Mouse (Mus musculus) lung, postnatal 14 days (tissue): ENCODE results near the gene Msh4.

Experiments used
- DNase-seq: peaks from one replicate; pipeline ENCODE4 v3.0.0; 2021

The Msh4 gene

DNA sequence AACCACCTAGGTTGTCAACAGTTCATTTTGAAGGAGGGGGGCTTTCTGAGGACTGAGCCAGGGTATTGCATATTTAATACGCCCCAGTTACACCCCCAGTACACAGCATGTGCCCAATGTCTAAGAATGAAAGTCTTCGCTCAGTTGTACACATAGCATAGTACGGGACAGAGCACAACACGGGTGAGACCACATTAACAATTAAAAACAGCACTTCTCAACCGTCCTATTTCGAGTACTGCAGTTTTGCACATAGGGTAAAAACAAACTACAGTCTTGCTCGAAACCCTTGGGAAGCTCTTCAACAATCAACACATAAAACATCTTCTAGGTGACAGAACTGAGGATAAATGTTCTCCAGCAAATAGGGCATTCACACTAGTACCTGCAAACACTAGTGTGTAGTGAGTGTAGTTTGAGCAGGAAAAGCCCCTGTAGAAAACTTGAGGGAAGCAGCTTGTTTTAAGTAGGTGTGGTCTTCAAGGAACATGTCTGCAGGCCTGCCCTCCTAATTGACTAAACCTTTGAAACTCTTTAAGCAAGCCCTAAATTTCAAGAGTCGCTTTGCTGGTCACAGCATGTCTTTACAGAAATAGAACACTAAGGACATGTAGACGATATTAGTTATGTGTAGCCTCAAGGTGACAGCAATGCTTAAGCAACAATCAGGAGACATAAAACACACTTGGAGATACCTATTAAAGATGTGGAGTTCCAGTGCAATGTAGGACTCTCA, at the start of gene Msh4:
Gene Msh4 (minus strand): TSS at position 3 of the 736 bp plus-strand sequence.
- DNase-seq = no peak

DNA sequence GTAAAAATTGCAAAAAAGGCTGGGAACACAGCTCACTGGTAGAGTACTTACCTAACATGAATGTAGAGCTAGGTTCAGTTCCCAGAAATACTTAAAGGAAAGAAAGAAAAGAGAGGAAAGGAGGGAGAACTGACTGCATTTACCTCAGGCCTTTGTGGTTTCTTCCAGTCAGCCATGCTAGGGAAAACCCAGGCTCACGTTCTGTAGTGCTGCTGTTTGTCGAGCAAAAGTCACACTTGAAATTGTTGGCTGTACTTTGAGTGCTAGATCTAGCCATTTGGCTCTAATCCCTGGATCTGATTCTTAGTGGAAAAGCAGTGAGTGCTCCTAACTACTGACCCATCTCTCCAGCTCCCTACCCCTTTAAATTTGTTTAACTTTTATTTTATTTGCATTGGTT, 42.2 kb upstream of the Msh4 start:
- DNase-seq = no peak

DNA sequence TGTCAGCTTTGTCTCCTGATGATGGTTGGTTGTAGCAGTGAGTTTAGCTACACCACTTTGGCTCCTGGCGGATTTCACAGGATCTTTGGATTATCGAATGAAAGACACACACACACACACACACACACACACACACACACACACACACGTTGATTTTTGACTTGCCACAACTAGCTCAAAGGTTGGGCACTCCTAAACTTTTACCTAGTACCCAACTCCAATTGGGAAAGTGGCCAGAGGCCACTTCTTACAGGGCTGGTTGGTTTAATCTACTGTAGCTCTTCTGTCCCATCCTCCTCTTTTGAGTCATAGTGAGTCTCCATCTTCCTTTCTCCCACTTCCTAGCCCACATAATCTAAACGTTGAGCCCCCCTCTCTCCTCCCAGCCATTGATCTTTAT, 41.3 kb upstream of the Msh4 start:
- no peak for DNase-seq

DNA sequence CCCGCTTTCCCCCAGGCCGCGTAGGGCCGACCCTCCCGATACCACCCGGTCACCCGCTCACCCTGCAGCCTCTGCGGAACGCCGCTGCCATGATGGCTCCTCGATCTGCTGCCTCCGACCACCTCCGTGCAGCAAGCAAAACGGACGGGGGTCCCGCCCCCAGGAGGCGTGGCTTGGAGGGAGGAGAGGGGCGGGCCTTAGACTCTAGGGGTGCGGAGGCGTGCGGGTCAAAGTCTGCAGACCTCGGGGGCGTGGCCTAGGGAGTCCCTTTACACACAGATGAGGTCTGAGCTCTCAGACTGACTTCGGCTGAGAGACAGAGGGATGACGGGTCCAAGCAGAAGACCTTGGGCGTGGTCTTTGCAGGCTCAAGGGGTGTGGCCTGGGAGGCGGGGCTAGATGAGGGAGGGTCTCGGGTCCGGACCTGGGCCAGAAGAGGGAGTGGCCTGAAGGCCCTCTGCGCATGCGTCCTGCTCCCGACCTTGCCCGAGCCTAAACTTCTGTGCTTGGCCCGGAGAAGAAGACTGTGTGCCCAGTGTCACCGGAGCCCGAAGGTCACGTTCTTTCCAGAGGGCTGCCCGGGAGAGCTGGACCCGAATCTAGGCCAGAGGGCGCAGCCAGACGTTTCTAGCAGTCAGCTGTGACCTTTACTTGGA, 38.5 kb upstream of the Msh4 start, which contains the start of gene Acadm:
Gene Acadm (minus strand): TSS at position 298 of the 656 bp plus-strand sequence.
- DNase-seq = peak; percentile 98

DNA sequence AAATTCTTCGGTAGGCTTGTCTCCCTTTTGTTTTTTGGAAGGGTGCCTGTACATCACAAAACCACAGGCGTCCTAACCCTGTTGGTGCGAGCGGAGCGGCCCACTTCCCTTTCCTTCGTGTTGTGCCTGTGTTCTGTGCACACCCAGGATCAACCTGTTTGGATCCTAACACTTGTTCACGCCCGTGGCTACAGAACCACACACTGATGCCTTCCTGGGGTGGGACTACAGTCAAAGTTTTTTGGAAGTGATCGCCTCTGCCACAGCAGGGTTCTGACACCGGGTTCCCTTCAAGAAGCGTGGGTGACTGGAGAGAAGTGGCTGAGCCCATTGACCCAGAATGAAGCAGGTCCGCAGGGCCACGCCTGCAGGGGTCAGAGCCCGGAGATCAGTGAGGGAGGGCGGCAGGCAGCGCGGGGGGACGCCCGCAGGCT, 38.0 kb upstream of the Msh4 start:
- no peak for DNase-seq

DNA sequence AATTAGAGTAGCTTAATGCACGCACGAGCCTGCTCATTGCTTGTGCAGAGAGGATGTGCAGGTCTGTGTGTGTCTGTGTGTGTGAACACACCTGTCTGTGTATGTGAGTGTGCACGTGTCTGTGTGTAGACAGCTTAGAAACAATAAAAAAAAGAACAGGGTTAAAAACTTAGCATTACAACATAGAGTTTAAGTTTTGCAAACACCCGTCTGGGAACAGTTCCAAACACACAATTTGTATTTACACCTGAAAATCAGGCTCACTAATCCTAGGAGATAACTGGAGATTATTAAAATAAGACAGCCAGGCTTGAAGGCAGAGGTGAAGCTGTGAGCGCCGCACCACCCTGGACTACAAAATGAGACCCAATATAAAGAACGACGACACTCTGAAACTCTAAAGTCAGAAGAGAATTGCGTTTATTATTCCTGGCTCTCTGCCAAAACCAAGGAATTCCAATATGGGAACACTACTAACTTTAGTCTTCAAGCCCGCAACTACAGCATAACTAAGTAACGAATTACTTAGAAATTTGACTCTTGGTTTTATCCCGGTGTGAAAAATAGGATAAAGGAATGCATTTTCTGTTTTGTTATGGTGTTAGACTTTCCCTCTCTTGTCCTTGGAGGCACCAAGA, 37.2 kb upstream of the Msh4 start:
- no peak for DNase-seq

DNA sequence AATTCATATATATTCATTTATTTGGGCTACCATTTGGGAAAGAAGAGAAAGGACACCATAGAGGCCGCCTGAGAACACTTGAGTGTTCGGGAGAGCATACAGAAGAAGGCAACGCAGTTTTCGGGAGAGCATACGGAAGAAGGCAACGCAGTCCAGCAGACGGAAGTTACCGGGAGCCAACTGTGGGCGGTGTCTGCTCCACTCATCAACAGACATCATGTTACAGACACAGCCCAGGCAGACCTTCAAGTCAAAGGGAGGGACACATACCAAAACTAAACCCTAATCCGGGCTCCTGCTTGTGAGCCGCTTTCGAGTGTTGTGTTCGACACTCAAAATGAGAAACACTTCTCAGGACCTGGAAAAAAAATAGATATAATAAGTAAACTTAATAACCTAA, 35.7 kb upstream of the Msh4 start:
- DNase-seq = no peak

DNA sequence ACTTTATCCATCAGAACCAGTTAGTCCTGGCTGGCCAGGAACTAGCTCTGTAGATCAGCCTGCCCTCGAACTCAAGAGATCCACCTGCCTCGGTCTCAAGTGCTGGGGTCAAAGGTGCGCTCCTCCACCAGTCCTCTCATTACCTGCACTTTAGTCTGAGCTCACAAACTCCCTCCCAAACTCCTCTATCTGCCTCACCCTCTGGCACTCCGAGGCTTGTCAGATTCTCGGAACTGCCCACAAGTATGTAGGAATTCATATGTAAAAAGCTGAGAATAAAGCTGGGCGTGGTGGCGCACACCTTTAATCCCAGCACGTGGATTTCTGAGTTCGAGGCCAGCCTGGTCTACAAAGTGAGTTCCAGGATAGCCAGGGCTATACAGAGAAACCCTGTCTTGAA, 34.5 kb upstream of the Msh4 start:
- DNase-seq = no peak

DNA sequence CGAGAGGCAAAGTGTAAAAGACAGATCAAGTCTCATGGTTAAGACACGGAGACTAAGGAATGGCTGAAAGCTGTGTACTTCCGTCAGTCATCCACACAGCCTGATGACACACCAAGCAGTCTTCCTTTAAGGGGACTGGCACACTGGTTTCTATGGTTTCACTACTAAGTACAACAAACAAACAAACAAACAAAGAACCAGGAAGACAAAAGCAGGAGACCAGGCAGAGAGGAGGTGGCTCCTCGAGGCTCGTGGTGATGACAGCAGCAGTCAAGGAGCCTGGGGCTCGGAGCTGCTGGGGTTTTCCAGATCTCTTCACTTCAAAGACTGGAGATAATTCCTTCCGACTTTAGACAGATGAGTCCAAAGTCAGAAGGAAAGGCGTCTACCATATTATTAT, 34.1 kb upstream of the Msh4 start:
- DNase-seq = no peak

DNA sequence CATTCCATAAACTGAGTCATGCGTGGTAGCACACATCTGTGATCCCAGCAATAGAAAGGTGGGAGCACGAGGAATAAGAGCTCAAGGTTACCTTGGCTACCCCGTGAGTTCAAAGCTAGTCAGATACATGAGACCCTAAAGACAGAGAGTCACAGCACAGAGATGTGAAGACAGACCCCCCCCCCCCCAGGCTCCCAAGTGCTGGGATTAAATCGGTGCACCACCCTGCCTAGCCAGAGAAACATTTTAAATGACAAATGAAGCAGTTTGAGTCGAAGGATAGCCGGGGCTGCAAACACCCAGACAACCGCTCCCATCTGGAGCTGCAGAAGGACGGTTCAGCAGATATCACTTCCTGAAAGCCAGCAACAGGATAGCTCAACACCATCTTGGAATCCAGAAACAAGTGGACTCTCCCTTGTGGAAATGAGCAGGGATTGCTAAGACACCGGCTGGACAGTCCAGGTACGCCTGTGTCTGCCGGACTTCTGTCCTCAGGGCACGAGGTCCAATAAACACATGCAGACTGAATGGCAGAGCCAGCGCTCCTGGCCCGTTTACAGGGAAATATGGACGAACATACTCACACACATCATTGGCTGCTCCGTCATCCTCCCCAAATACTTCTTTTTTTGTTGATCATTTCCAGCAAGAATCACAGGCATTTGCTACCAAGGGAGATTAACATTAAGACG, 31.3 kb upstream of the Msh4 start:
- DNase-seq = no peak

DNA sequence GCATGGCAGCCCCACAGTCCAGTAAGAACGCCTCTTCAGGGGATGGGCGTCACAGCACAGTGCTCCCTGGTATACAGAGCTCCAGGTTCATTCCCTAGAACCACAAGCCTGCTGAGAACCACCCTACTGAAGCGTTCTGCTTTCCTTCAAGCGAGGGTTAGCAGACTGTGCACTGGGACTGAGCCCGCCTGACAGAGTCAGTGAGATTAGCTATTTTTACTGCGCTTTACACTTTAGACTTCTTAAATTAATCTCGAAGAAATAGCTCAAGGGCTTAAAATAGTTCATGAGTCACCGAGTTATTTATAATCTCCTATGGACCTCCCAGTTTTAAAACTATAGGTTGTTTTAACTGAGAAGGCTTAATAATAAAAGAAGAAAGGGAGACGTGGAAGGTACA, 29.9 kb upstream of the Msh4 start:
- DNase-seq = no peak

DNA sequence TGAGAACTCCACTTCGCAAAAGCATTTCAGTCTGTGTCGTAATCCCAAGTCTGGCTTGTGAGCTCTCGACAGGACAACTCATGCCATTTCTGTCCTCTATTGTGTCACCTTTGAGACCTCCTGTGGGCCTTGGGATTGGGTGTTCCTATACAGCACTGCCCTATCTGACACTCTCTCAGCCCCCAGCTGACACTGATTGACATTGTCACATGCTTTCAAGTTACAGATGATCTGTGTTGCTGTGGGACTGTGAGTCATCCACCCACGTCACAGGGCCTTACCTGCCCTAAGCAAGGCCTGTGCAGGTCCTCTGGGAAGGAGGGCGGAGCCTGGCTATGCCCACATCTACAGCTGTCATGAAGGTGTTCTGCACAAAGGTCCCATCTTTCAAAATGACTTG, 26.5 kb upstream of the Msh4 start:
- DNase-seq = no peak

DNA sequence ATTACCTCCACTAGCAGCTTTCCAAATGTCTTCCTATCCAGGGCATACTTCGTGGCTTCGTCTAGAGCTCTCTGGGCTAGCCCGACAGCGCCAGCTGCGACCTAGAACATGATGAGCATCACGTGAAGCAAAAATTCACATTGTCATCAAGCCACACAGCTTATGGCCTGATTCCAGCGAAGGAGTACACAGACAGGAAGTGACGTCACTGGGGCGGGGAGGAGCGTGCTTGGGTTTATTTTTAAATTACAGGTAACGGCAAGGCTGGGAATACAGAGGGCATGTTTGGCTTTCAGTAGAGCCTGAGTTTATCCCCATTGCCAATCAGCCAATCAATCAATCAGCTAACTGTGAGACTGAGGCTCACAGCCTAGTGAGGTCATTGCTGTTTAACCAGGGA, 23.6 kb upstream of the Msh4 start:
- no peak for DNase-seq

DNA sequence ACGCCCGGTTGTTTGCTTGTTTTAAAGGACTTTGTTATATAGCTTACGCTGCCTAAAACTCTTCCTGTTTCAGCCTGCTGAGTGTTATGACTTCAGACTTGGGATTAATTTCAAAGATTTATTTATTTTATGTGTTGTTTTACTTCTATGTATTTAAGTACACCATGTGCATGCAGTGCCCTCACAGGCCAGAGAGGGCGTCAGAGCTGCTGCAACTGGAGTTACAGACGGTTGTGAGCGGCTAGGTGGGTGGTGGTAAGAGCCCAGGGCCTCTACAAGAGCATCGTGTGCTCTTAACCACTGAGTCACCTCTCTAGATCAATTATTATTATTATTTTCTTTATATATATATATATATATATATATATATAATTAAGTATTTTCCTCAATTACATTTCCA, 20.4 kb upstream of the Msh4 start:
- no peak for DNase-seq

DNA sequence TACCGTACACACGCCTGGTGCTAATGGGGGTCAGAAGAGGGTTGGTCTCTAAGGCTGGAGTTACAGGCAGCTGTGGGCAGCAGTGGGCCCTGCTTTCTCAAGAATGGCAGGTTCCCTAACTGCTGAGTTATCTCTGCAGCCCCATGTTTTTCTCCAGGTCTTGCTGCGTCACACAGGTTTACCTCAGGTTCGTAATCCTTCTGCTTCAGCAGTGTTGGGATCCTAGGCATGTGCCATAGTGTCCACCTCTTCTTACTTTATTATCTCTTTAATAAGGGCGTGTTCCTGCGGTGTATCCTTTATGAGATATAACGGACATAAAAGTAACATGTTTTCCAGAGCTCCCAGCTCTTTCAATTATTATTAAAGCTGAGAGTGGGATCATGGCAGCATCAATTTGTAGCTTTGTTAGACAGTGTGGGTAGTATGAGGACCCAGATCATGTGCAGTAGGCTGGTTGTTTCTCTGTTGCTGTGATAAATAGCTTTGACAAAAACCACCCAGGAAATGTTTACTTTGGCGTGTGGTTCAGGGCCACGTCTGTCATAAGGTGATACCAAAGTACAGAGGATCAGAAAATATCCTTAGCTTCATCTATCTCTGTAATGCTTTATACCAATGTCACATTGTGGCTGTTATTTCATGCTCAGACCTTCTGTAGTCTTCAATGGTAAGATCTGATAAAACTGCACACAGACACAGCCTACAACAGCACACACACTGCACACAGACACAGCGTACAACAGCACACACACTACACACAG, 15.4 kb upstream of the Msh4 start:
- no peak for DNase-seq

DNA sequence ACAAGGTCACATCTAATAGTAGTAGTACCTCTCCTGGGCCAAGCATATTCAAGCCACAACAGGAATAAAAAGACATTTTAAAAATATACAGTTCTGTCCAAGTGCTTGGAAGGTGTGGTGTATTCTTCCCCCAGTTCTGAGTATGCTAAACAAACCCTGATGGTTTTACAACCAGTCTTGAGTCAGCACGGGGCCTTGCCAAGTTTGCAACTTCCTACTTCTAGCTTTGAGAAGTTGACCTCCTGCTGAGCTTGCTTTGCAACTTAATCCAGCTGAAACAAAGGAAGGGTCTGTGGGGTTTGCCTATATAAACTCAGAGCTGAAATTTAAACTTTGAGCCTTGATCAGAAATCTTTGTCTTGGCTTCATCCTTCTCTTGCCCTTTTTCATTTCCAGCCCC, 11.3 kb upstream of the Msh4 start:
- DNase-seq = no peak

DNA sequence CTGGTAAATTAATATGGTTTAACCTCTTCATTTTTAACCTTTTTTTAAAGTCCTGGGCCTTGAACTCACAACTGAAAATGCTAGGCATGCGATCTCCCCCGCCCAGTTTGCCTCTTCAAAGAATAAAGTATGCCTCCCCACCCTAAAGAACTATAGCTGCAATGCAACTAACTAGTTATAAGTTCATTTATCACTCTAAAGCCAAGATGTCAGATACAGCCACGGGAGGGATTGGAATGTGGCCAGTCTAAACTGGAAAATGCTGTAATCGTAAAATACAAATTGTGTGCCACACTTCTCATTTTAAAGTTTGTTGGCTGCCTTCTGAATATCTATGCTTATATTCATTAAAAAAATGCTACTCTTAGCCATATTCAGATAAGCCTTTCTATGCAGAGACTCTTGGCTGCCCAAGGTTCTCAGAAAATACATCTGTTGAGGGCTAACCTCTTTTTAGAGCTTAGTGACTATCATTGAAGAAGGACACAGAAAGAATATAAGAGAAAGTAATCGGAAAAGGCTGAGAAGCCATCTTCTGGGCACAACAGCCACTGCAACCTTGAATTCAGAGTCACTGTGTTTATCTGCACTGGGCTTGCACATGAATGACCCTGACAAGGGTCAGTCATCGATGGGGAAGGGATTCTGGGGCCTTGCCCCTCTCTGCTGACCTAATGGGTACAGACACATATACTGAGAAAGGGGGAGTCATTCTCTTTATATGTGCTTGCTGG, 7.7 kb upstream of the Msh4 start:
- DNase-seq = no peak

DNA sequence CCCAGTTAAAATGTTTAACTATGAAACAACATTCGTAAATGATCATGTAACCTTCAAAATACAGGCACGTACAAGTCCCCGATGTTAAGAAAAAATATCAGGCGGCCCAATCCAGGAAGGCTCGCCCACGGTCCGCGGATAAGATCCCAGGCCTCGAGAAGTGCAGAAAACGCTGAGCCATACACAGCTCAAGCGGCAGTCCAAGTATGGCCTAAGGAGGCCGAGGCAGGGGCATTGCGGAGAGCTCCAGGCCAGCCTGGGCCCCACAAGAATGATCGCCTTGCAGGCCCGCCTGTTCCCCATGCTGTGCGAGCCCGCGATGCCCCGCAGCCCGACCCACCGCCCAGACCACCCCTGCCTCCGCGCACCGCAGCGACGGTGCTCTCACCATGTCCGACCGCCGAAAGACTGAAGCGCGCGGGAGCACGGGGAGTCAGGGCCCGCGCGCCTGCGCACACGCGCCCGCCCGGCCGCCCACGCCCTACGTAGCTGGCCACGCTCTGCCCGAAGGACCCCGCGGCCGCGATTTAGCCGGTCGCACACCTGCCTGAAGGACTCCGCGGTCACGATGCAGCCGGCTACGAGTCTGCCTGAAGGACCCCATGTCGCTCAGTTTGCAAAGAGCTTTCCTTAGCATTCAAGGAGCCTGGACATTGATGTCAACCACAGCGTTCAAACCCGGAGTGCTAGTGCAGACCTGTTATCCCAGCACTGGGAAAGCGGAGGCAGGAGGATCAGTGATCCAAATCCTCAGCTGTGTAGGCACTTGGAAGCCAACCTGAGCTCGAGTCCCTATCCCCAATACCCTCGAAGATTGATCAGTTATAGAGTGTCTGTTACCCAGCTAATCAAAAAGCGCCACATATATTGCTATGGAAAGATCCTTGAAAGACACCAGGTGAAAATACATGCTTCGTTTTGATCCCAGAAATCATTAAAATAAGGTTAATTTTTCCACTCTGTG, 6.9 kb upstream of the Msh4 start, which contains the start of gene Rabggtb:
Gene Rabggtb (minus strand): TSS at position 464 of the 964 bp plus-strand sequence.
- peak; percentile 95 for DNase-seq

DNA sequence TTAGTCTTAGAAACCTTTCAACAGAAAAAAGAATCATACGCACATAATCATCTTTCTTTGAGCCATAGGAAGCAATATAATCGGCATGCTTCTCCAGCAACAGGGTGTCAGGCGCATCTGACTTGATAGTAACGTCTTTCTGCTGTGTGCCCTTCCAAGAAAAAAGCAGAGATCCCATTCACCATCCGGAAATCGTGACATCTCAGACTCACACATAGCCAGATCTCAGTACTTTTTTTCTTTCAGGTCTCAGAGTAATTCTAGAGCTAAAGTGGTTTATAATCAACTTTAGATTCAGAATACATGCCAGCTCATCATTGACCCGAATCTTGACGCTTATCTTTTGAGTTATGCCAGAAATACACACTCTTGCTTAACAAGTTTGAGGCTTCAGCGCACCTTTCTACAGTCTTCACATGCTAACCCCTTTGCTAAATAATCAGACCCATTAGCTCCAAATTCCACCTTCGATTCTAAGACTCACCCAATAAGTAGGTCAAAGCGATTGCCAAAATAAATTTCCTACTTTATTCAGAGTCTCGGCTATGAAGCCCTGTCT, 6.0 kb upstream of the Msh4 start:
- DNase-seq = no peak

DNA sequence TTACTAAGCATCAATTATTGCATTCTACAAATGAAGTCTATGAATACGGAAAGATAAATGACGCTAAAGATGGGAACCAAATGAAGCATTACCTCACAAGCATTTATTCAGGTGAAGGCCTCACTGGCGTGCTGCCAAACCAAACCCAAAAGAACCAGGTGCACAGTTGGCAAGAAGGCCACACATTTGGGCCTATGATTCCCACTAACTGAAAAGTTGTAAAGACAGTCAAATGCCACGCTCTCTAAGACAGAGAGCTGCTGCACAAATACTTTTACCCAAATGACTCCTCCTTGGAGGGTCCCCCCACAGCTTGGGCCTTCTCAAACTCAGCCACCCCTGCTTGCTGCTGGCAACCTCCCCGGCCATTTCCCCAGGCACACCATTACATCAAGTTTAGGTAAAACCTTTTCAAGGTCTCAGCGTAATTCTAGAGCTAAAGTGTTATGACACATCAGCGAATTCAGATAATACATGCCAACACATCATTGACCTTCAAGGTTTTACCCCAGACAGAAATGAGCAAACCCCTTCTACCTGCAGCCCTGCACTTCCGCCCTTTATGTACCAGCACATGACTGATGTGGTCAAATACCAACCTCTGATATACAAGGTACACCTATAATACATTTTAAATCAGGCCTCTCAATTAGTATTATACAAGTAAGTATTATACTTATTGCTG, 5.4 kb upstream of the Msh4 start:
- no peak for DNase-seq
